Mouse (Mus musculus): ENCODE measurements around the gene Chmp2a. TPM values are rescaled to one million over a fixed set of nuclear protein-coding genes. Genes with fewer than 3 reads are reported as not detected.
"Not testable (repeated sequence)": the region's sequence is repeated elsewhere in the genome, so short reads cannot be mapped to it uniquely, and the experiment has no call there.

Gene Chmp2a
- 162 and 169 TPM in 2 replicates for polyA plus RNA-seq (2014; fragmentation: Nextera tagmentation; extraction: Ambion mirVana)

GRCm38 (mm10) chr7:13034148-13034977, at the start of gene Chmp2a:
Chmp2a (minus strand) TSS chr7:13034807.
- WGBS = under 1% methylated on average over 32 of the region's 45 CpGs

GRCm38 (mm10) chr7:13072293-13072692, 37.7 kb upstream of the Chmp2a start:
- Histone ChIP-seq H3K4me3 (ENCODE audit: low read depth, low read length) (no peak overlapping the region), H3K9me3 (ENCODE audit: control insufficient read depth, low read length) (no peaks in the 10 kb centered on the region), H3K9ac (ENCODE audit: low read depth, low read length) (no peak overlapping the region), H3K27me3 (replicated peaks; ENCODE audit: control insufficient read depth, insufficient read depth, low read length) (no peaks in the 10 kb centered on the region), H3K27ac (replicated peaks; ENCODE audit: low read depth, low read length) (no peak overlapping the region), H3K4me1 (ENCODE audit: control insufficient read depth, insufficient read depth, low read length) (no peaks in the 10 kb centered on the region), H3K4me2 (ENCODE audit: low read depth, low read length) (no peak overlapping the region), H3K36me3 (ENCODE audit: control insufficient read depth, insufficient read depth, low read length) (no peaks in the 10 kb centered on the region)
- no peak for DNase-seq (ENCODE audit: low spot score)
- WGBS = 48% methylated on average over 5 of the region's 5 CpGs
- no peak for ATAC-seq (ENCODE audit: low read depth)

More at GRCm38 (mm10) chr7:13034148-13034977, at the start of gene Chmp2a:
- peaks cover 26% of the 10 kb centered on the region for H3K4me1 ChIP-seq (ENCODE audit: control insufficient read depth, insufficient read depth, low read length)
- no peaks in the 10 kb centered on the region for H3K9me3 ChIP-seq (ENCODE audit: control insufficient read depth, low read length)
- no peaks in the 10 kb centered on the region for H3K27me3 ChIP-seq (replicated peaks; ENCODE audit: control insufficient read depth, insufficient read depth, low read length)
- H3K4me2 ChIP-seq (ENCODE audit: low read depth, low read length) = peak within 1 kb of the TSS; percentile 93
- peaks cover 52% of the 10 kb centered on the region for H3K36me3 ChIP-seq (ENCODE audit: control insufficient read depth, insufficient read depth, low read length)
- DNase-seq (ENCODE audit: low spot score) (peak; percentile 98), ATAC-seq (ENCODE audit: low read depth) (peak; percentile 84)
- H3K27ac ChIP-seq (replicated peaks; ENCODE audit: low read depth, low read length) = peak within 1 kb of the TSS; percentile 93
- peak within 1 kb of the TSS; percentile 78 for H3K9ac ChIP-seq (ENCODE audit: low read depth, low read length)
- H3K4me3 ChIP-seq (ENCODE audit: low read depth, low read length) = peak within 1 kb of the TSS; percentile 54

GRCm38 (mm10) chr7:13063399-13063798, 28.8 kb upstream of the Chmp2a start:
- not testable (repeated sequence) for H3K9me3 ChIP-seq (ENCODE audit: control insufficient read depth, low read length); H3K4me2 ChIP-seq (ENCODE audit: low read depth, low read length); H3K27me3 ChIP-seq (replicated peaks; ENCODE audit: control insufficient read depth, insufficient read depth, low read length); H3K9ac ChIP-seq (ENCODE audit: low read depth, low read length); H3K4me1 ChIP-seq (ENCODE audit: control insufficient read depth, insufficient read depth, low read length); DNase-seq (ENCODE audit: low spot score); ATAC-seq (ENCODE audit: low read depth); H3K27ac ChIP-seq (replicated peaks; ENCODE audit: low read depth, low read length); H3K4me3 ChIP-seq (ENCODE audit: low read depth, low read length); H3K36me3 ChIP-seq (ENCODE audit: control insufficient read depth, insufficient read depth, low read length)
- 46% methylated on average over 2 of the region's 2 CpGs for WGBS

- DNase-seq (ENCODE audit: low spot score) = no peak
- H3K9ac ChIP-seq (ENCODE audit: low read depth, low read length) = no peak overlapping the region
- H3K4me3 ChIP-seq (ENCODE audit: low read depth, low read length) = no peak overlapping the region
- H3K4me2 ChIP-seq (ENCODE audit: low read depth, low read length) = no peak overlapping the region
- no peak for ATAC-seq (ENCODE audit: low read depth)
- H3K9me3 ChIP-seq (ENCODE audit: control insufficient read depth, low read length) = no peaks in the 10 kb centered on the region
- WGBS = 89% methylated on average over 9 of the region's 9 CpGs
- H3K4me1 ChIP-seq (ENCODE audit: control insufficient read depth, insufficient read depth, low read length) = no peaks in the 10 kb centered on the region
- no peak overlapping the region for H3K27ac ChIP-seq (replicated peaks; ENCODE audit: low read depth, low read length)
- H3K27me3 ChIP-seq (replicated peaks; ENCODE audit: control insufficient read depth, insufficient read depth, low read length) = no peaks in the 10 kb centered on the region
- no peaks in the 10 kb centered on the region for H3K36me3 ChIP-seq (ENCODE audit: control insufficient read depth, insufficient read depth, low read length)
These were observed 24.9 kb upstream of the Chmp2a start for GRCm38 (mm10) chr7:13059536-13059935.

- Histone ChIP-seq H3K27ac (replicated peaks; ENCODE audit: low read depth, low read length) (no peak overlapping the region), H3K4me2 (ENCODE audit: low read depth, low read length) (no peak overlapping the region), H3K36me3 (ENCODE audit: control insufficient read depth, insufficient read depth, low read length) (no peaks in the 10 kb centered on the region), H3K4me3 (ENCODE audit: low read depth, low read length) (no peak overlapping the region), H3K9me3 (ENCODE audit: control insufficient read depth, low read length) (no peaks in the 10 kb centered on the region), H3K9ac (ENCODE audit: low read depth, low read length) (no peak overlapping the region), H3K4me1 (ENCODE audit: control insufficient read depth, insufficient read depth, low read length) (peaks cover 4% of the 10 kb centered on the region; the same call in 1 of the 2 replicates), H3K27me3 (replicated peaks; ENCODE audit: control insufficient read depth, insufficient read depth, low read length) (no peaks in the 10 kb centered on the region)
- DNase-seq (ENCODE audit: low spot score) (no peak), ATAC-seq (ENCODE audit: low read depth) (no peak)
- WGBS = 63% methylated on average over 8 of the region's 8 CpGs
These were observed 22.5 kb upstream of the Chmp2a start for GRCm38 (mm10) chr7:13056913-13057700.

- no peaks in the 10 kb centered on the region for H3K9me3 ChIP-seq (ENCODE audit: control insufficient read depth, low read length)
- peak within 1 kb of the TSS; percentile 77; the same call in 1 of the 2 replicates for H3K27ac ChIP-seq (replicated peaks; ENCODE audit: low read depth, low read length)
- peaks cover 4% of the 10 kb centered on the region; the same call in 1 of the 2 replicates for H3K4me1 ChIP-seq (ENCODE audit: control insufficient read depth, insufficient read depth, low read length)
- peak within 1 kb of the TSS; percentile 57 for H3K4me3 ChIP-seq (ENCODE audit: low read depth, low read length)
- ATAC-seq (ENCODE audit: low read depth) (peak; percentile 97), DNase-seq (ENCODE audit: low spot score) (peak; percentile 99)
- no peaks in the 10 kb centered on the region for H3K36me3 ChIP-seq (ENCODE audit: control insufficient read depth, insufficient read depth, low read length)
- no peaks in the 10 kb centered on the region for H3K27me3 ChIP-seq (replicated peaks; ENCODE audit: control insufficient read depth, insufficient read depth, low read length)
- peak within 1 kb of the TSS; percentile 73 for H3K4me2 ChIP-seq (ENCODE audit: low read depth, low read length)
- H3K9ac ChIP-seq (ENCODE audit: low read depth, low read length) = peak within 1 kb of the TSS; percentile 70
- under 1% methylated on average over 41 of the region's 41 CpGs for WGBS
These were observed 19.8 kb upstream of the Chmp2a start, which contains the start of gene Mzf1 for GRCm38 (mm10) chr7:13054287-13055010. Mzf1 (minus strand) TSS chr7:13054764.

- peak overlapping the region; percentile 77; the same call in 1 of the 2 replicates for H3K27ac ChIP-seq (replicated peaks; ENCODE audit: low read depth, low read length)
- no peaks in the 10 kb centered on the region for H3K9me3 ChIP-seq (ENCODE audit: control insufficient read depth, low read length)
These were observed 19.3 kb upstream of the Chmp2a start for GRCm38 (mm10) chr7:13053961-13054286.

GRCm38 (mm10) chr7:13053501-13053900, 18.9 kb upstream of the Chmp2a start:
- ATAC-seq (ENCODE audit: low read depth) (no peak), DNase-seq (ENCODE audit: low spot score) (no peak)
- peak overlapping the region; percentile 57 for H3K4me3 ChIP-seq (ENCODE audit: low read depth, low read length)
- H3K4me2 ChIP-seq (ENCODE audit: low read depth, low read length) = peak overlapping the region; percentile 73
- H3K36me3 ChIP-seq (ENCODE audit: control insufficient read depth, insufficient read depth, low read length) = no peaks in the 10 kb centered on the region
- 94% methylated on average over 2 of the region's 2 CpGs for WGBS
- H3K27me3 ChIP-seq (replicated peaks; ENCODE audit: control insufficient read depth, insufficient read depth, low read length) = no peaks in the 10 kb centered on the region
- H3K4me1 ChIP-seq (ENCODE audit: control insufficient read depth, insufficient read depth, low read length) = peaks cover 4% of the 10 kb centered on the region; the same call in 1 of the 2 replicates
- H3K27ac ChIP-seq (replicated peaks; ENCODE audit: low read depth, low read length) = 0 out of 2 replicates have a peak overlapping the region, but pooled peaks have one; percentile 77
- peak overlapping the region; percentile 70; the same call in 1 of the 2 replicates for H3K9ac ChIP-seq (ENCODE audit: low read depth, low read length)
- H3K9me3 ChIP-seq (ENCODE audit: control insufficient read depth, low read length) = no peaks in the 10 kb centered on the region

More at GRCm38 (mm10) chr7:13053961-13054286, 19.3 kb upstream of the Chmp2a start:
- no peaks in the 10 kb centered on the region for H3K27me3 ChIP-seq (replicated peaks; ENCODE audit: control insufficient read depth, insufficient read depth, low read length)
- peak overlapping the region; percentile 70 for H3K9ac ChIP-seq (ENCODE audit: low read depth, low read length)
- no peak for DNase-seq (ENCODE audit: low spot score)
- no peak for ATAC-seq (ENCODE audit: low read depth)
- H3K36me3 ChIP-seq (ENCODE audit: control insufficient read depth, insufficient read depth, low read length) = no peaks in the 10 kb centered on the region
- H3K4me2 ChIP-seq (ENCODE audit: low read depth, low read length) = peak overlapping the region; percentile 73
- peak overlapping the region; percentile 57 for H3K4me3 ChIP-seq (ENCODE audit: low read depth, low read length)
- 3% methylated on average over 14 of the region's 15 CpGs for WGBS
- H3K4me1 ChIP-seq (ENCODE audit: control insufficient read depth, insufficient read depth, low read length) = peaks cover 4% of the 10 kb centered on the region; the same call in 1 of the 2 replicates
